Mouse (Mus musculus) liver (tissue): ENCODE results near the gene Supt7l.
A peak's percentile ranks its signal among the peaks of the same experiment; 100 is the strongest.
"Not testable (repeated sequence)": the region's sequence is repeated elsewhere in the genome, so short reads cannot be mapped to it uniquely, and the experiment has no call there.

ENCODE experiments used
- DNase-seq: peaks from one replicate; pipeline ENCODE4 v3.0.0-alpha.2; 2020; ENCODE audit warnings: mixed read lengths

Gene Supt7l

DNA sequence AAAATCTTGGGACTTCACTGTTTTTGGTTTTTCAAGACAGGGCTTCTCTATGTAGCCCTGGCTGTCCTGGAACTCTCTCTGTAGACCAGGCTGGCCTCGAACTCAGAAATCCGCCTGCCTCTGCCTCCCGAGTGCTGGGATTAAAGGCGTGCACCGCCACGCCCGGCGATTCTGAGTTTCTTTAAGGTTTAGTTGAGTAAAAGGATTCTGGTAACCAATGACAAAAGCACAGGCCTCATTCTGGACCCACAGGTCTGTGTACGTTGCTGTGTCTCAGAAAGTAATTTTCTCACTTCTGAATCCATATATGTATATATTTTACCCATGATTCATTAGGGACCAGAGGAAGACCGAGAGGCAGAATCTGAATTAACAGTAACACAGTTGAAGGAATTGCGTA, at the start of gene Supt7l:
TSS of gene Supt7l (minus strand) at position 101 of the 400 bp plus-strand sequence.
- not testable (repeated sequence) for DNase-seq

- no peak for DNase-seq
Measured at GRCm38 (mm10) chr5:31576539-31576975, 49.0 kb upstream of the Supt7l start.

GRCm38 (mm10) chr5:31573722-31574121, 46.1 kb upstream of the Supt7l start:
- DNase-seq, result no peak

DNA sequence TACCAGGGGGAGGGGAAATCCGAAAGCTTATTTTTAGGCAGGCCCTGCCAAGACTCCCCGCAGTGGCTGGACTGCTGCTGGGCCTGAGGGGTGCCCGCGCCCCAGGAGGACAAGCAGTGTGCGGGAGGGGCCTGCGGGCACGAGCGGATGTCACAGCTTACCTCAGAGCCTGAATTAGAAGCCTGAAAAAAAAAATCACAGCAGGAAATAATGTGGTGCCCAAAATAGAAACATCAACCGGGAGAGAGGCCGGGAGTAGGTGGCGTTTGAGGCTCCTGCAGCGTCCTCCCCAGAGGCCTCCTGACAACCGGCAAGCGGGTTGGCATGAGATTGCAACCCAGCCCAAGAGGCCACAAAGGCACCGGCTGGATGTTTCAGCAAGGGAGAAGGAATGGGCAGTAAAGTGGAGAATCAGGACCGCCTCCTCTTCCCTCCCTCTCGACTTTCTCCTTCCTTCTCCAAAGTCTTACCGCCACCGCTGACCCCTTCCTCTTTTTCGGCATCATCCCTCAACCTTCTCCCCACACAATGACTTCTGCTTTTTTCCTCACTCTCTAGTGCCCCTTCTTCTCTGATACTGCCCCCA, 43.5 kb upstream of the Supt7l start:
- peak; percentile 17 for DNase-seq

DNA sequence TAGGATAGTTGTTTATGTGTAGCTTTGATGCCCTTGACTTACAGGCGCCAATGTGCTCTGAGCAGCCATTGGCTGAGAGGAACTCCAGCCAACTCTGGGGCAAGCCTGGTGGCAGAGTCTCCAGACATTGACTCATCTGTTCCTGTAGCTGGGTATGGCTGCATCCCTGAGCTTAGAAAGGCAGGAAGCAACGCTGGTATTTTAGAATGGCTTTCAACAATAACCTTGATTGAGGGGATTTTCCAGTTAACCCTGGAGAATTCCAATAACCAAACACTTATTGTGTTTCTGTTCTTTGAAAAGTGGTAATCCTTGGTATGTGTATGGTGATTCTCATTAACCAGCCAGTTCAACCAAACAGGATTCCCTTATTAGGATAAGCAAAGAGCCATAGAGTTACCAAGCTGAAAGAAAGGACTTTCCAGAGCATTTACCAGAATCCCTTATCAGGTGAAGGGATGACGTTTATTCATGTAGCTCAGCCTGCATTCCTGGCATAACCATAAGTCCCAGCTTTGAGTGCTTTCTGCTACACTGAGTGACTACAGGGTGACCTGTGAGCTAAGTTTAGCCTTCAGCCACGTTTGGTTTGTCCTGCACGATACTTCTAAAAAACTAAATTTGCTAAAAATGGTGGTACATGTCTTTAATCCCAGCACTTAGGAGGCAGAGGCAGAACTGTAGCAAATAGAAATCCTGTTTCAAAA, 40.5 kb upstream of the Supt7l start:
- DNase-seq, result no peak

DNA sequence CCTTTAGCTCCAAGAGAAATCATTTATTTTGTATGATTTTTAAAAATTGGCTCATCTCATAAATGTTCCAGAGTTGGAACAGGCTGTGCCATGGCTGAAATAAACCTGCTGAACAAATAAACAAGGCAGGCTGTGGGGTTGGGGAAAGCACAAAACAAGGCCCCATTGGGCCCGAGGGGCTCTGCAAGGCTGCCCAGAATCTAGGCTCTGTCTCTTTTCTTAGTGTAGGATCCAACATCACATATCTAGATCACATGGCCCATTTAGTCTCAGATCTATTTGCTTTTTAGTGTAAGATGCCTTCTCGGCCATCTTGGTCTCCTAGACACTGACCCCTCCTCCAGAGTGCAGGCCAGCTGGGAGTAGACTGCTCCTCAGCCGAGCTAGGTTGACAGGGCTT, 38.9 kb upstream of the Supt7l start:
- DNase-seq, result no peak

GRCm38 (mm10) chr5:31566026-31566425, 38.4 kb upstream of the Supt7l start:
- DNase-seq, result no peak

- no peak for DNase-seq
Measured at GRCm38 (mm10) chr5:31564976-31565375, 37.4 kb upstream of the Supt7l start.

DNA sequence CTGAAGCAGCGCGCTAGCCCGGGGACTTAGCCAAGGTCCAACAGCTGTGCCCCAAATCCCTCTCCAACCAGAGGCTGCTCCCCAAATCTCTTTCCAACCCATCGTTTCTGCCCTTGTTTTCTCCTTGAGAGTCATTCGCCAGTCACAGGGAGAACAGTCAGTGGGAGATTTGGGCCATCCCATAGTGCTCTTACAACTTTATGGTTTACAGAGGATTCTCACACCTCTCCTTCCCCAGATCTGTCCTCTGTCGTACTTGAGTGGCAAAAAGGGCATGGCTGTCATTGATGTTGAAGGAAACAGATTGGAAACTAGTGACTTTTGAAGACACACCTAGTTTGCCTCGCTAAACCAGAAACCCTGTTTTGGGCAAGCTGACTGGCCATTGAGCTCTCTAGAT, 36.3 kb upstream of the Supt7l start:
- no peak for DNase-seq

GRCm38 (mm10) chr5:31563496-31563895, 35.9 kb upstream of the Supt7l start:
- DNase-seq, result peak; percentile 70

- DNase-seq, result no peak
Measured at GRCm38 (mm10) chr5:31562036-31562666, 34.5 kb upstream of the Supt7l start.

DNA sequence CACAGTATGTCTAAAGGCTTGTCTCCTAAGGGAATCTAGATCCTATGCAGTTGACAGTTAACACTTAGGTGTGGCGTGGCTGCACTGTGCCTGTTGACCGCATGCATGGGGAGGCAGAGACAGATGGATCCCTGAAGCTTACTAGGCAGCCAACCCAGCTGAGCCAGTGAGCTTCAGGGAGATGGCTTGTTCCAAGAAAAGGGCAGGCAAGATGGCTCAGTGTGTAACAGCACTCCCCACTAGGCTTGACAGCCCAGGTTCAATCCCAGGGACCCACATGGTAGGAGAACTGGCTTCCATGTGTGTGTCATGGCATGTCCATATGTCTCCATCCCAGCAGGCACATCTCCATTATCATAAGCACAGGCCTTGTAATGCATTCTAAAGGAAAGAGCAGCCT, 32.7 kb upstream of the Supt7l start:
- DNase-seq, result no peak

- no peak for DNase-seq
Measured at GRCm38 (mm10) chr5:31559401-31559800, 31.8 kb upstream of the Supt7l start.

- no peak for DNase-seq
Measured at GRCm38 (mm10) chr5:31535228-31535627, 7.6 kb upstream of the Supt7l start.

DNA sequence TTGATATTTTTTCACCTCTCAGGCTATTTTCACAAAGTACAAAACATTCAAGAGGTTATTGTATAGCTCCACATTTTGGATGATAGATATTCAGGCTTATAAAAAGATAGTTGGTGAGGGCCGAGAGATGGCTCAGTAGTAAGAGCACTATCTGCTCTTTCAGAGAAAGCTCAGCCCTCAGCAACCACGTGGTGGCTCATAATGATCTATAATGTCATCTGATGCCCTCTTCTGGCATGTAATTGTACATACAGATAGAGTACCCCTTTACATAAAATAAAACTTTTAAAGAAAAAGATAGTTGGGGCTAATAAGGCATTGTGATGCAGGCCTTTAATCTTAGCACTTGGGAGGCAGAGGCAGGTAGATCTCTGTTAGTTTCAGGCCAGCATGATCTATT, 953 bp upstream of the Supt7l start:
- DNase-seq, result no peak

GRCm38 (mm10) chr5:31527117-31527680, 408 bp downstream of the Supt7l start:
- DNase-seq, result peak; percentile 16

DNA sequence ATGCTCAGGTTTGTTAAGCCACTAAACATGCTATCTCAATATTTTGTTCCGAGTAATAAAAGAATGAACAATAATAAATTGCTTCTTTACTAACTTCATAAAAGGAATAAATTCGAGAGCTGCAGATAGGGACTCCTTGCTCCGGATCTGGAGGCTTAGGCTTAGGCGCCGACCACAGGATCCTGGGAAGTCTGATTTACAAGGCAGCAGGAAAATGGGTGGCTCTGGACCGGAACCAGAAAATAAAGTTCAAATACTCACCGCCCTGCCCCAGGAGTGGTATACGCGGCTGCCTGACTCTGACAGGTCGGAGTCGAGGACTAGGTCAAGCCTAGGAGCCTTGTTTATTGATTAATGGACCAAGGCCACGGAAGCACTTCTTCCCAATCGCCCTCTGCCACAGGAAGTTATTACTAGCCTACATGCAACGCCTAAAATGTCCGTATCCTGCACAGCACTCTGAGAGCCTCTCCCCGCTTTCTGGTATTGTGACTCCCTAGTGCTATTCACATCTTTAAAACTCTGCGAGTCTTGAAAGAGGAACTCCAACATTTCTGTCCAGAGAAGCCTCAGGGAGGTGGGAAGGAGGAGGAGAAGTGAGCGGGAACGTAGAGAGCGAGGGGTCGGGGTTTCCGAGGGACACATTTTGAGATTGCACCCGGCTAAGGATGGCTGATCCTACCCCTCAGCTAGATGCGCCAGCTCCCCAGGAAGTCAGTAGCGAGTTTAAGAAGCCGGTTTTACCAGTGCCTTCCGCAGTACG, 1.1 kb downstream of the Supt7l start, which contains the start of gene Slc4a1ap:
TSS of gene Slc4a1ap (plus strand) at position 642 of the 763 bp plus-strand sequence.
- peak; percentile 76 for DNase-seq

DNA sequence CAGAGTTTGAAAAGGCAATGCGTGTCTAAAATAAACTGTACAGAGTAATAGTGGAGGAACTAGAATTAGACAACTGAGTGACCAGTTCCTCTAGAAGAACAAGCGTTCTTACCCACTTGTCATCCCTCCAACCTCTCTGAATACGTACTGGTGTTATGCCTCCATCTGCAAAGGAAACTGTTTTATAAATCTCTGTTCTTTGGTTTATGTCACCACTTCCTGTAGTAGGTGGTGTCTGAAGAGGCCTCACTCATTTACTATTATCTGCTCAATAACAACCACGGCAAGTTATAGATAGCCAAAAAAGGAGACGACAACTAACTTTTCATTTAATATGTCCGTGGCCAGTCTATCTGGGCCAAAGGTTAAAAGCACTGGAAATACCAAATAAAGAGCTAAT, 7.1 kb downstream of the Supt7l start:
- no peak for DNase-seq

- no peak for DNase-seq
Measured at GRCm38 (mm10) chr5:31512481-31512880, 15.1 kb downstream of the Supt7l start.

GRCm38 (mm10) chr5:31504843-31505242, 22.8 kb downstream of the Supt7l start:
- DNase-seq, result no peak

DNA sequence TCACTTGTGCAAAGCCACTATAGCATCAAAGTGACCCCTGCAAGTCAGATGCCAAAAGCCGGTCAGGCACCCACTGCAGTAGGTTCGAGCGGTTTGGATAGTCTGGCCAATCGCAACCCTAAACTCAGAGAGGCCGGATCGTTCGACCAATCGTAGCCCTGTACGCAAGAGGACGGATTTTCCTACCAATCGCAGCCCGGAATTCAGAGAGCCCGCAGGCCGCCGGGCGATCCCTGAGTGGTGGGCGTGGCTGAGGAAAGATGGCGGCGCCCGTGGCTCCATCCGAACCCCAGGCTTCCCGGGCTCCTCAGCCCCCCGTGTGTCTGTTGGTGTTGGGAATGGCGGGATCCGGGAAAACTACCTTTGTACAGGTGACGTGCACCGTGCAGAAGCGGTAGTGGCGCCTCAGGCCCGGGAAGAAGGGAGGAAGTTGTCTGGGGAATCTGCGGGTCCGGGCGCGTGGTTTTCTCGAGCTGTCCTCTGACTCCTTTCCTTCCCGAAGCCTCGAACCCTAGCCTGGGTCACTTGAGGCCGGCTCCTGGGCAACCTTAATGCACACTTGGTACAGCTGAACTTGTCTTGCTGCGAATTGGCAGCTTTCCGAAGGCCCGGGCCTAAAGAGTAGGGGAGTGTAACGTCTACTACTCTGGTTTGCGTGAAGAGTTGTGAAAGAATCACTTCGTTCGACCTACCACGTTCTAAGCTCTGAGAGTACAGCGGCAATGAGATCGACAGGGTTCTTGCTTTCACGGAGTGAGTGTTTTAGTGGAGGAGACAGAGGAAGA, 32.9 kb downstream of the Supt7l start, which contains the start of gene Gpn1:
TSS of gene Gpn1 (plus strand) at position 229 of the 785 bp plus-strand sequence.
- peak; percentile 91 for DNase-seq

- no peak for DNase-seq
Measured at GRCm38 (mm10) chr5:31492031-31492430, 35.6 kb downstream of the Supt7l start.
